Mouse (Mus musculus) stomach, postnatal 0 days (tissue): ENCODE measurements at regions not wholly inside any gene's neighbourhood (a gene's known extent, or its start where the extent isn't known, plus 50 kb on each side); places are given as distances from the start of the nearest gene placed in this dataset.

Experiments
- CTCF ChIP-seq: IDR thresholded peaks from 2 replicates; pipeline ENCODE4 v1.5.1; 2016; ENCODE audit warnings: antibody characterized with exemption, low read depth, mild to moderate bottlenecking, moderate library complexity
- EP300 ChIP-seq: optimal IDR thresholded peaks from 2 replicates; pipeline ENCODE3; 2016; ENCODE audit warnings: antibody characterized with exemption

DNA sequence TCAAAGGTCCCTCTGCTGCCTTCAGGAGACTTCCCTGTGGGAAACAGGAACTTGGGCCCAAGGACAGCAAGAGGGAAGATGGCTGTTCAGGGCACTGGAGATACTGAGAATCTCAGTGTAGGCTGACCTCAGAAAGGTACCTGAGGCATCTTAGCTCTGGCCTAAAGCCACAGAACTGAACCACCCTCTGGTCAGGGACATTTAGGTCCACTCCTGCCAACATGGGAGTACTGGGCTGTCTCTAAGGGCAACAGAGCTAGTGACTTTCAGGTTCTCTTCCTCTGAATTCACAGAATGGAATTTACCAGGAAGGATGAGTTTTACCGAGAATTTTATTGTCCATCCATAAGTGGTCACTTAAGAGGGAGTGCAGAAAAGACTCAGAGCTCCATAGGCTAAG is 140.0 kb upstream of the Dynlrb2 start:
- TF ChIP-seq CTCF (no peak), EP300 (no peak)
